Mouse (Mus musculus): ENCODE measurements around the gene Cdkal1.

Gene Cdkal1

GRCm38 (mm10) chr13:29808383-29808782 lies 47.1 kb downstream of the Cdkal1 start:
- DNase-seq, result no peak

- no peak for DNase-seq
These were observed 47.5 kb downstream of the Cdkal1 start for GRCm38 (mm10) chr13:29807930-29808329.

- no peak for DNase-seq
These were observed 48.6 kb downstream of the Cdkal1 start for GRCm38 (mm10) chr13:29806871-29807270.

GRCm38 (mm10) chr13:29805296-29805695 lies 50.2 kb downstream of the Cdkal1 start:
- DNase-seq, result no peak

- DNase-seq, result no peak
These were observed 51.4 kb downstream of the Cdkal1 start for GRCm38 (mm10) chr13:29804034-29804433.

- DNase-seq, result no peak
These were observed 52.8 kb downstream of the Cdkal1 start for GRCm38 (mm10) chr13:29802699-29803098.

GRCm38 (mm10) chr13:29800078-29800477 lies 55.4 kb downstream of the Cdkal1 start:
- no peak for DNase-seq

GRCm38 (mm10) chr13:29792112-29792511 lies 63.4 kb downstream of the Cdkal1 start:
- DNase-seq, result no peak

- DNase-seq, result no peak
These were observed 64.0 kb downstream of the Cdkal1 start for GRCm38 (mm10) chr13:29791439-29791838.

GRCm38 (mm10) chr13:29786984-29787383 lies 68.5 kb downstream of the Cdkal1 start:
- DNase-seq, result no peak

GRCm38 (mm10) chr13:29784894-29785293 lies 70.6 kb downstream of the Cdkal1 start:
- no peak for DNase-seq

- DNase-seq, result no peak
These were observed 74.1 kb downstream of the Cdkal1 start for GRCm38 (mm10) chr13:29781332-29781731.

- DNase-seq, result peak; percentile 60
These were observed 74.8 kb downstream of the Cdkal1 start for GRCm38 (mm10) chr13:29780713-29781112.

GRCm38 (mm10) chr13:29779519-29779918 lies 76.0 kb downstream of the Cdkal1 start:
- DNase-seq, result no peak

GRCm38 (mm10) chr13:29779116-29779515 lies 76.4 kb downstream of the Cdkal1 start:
- DNase-seq, result no peak

GRCm38 (mm10) chr13:29778124-29778523 lies 77.3 kb downstream of the Cdkal1 start:
- no peak for DNase-seq

- DNase-seq, result no peak
These were observed 78.2 kb downstream of the Cdkal1 start for GRCm38 (mm10) chr13:29777225-29777624.

GRCm38 (mm10) chr13:29775603-29776230 lies 79.8 kb downstream of the Cdkal1 start:
- no peak for DNase-seq

GRCm38 (mm10) chr13:29773563-29773962 lies 81.9 kb downstream of the Cdkal1 start:
- DNase-seq, result no peak

- no peak for DNase-seq
These were observed 82.5 kb downstream of the Cdkal1 start for GRCm38 (mm10) chr13:29772970-29773369.

- DNase-seq, result peak; percentile 39
These were observed 85.6 kb downstream of the Cdkal1 start for GRCm38 (mm10) chr13:29769647-29770436.

GRCm38 (mm10) chr13:29768104-29768503 lies 87.4 kb downstream of the Cdkal1 start:
- DNase-seq, result no peak

GRCm38 (mm10) chr13:29767587-29767986 lies 87.9 kb downstream of the Cdkal1 start:
- DNase-seq, result no peak

GRCm38 (mm10) chr13:29766377-29766776 lies 89.1 kb downstream of the Cdkal1 start:
- no peak for DNase-seq
